Mouse (Mus musculus): ENCODE measurements around the gene Dync1li2.

DNA sequence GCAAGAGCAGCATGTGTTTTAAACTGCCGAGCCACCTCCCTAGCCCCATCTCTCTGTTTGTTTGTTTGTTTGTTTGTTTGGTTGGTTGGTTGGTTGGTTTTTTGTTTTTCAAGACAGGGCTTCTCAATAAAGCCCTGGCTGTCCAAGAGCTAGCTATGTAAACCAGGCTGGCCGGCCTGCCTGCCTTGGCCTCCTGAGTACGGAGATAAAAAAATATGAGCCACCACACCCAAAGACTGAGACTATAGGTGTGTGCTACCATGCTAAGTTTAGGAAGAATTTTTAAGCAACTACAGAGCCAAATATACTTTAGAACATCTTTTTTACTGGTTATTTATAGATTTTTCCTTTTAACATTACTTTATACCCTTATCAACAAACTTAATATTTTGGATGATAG lies 9.3 kb upstream of the Dync1li2 start:
- TF ChIP-seq POLR2A (IDR thresholded peaks at IDR 0.05; ENCODE audit: insufficient read length, low read depth), result no peak
- no peak for TF ChIP-seq USF1 (IDR thresholded peaks at IDR 0.05; ENCODE audit: low read depth)
- no peak for TF ChIP-seq POLR2AphosphoS2 (IDR thresholded peaks at IDR 0.05; ENCODE audit: insufficient read length, low read depth)
- TF ChIP-seq TCF12 (IDR thresholded peaks at IDR 0.05; ENCODE audit: insufficient read depth, poor library complexity, severe bottlenecking), result no peak
- no peak for TF ChIP-seq MYOD1 (IDR thresholded peaks at IDR 0.05; ENCODE audit: control insufficient read depth in 1 of 3, insufficient read length in 2 of 3, low read depth in 2 of 3)
- TF ChIP-seq MAX (IDR thresholded peaks at IDR 0.05; ENCODE audit: low read depth), result no peak
- TF ChIP-seq MYOG (IDR thresholded peaks at IDR 0.05; ENCODE audit: control insufficient read depth in 1 of 3, insufficient read depth in 1 of 3, insufficient read length in 2 of 3, low read depth in 2 of 3), result no peak
- TF ChIP-seq E2F4 (IDR thresholded peaks at IDR 0.05; ENCODE audit: insufficient read depth), result no peak
- no peak for TF ChIP-seq REST (IDR thresholded peaks at IDR 0.05; ENCODE audit: insufficient read depth, insufficient read length)

All from myocyte (in vitro differentiated cells).